Mouse (Mus musculus): ENCODE results near the gene Clpsl2. TPM values are rescaled to one million over a fixed set of nuclear protein-coding genes. Genes with fewer than 3 reads are reported as not detected.

Clpsl2 gene
- total RNA-seq (2021): not detected

DNA sequence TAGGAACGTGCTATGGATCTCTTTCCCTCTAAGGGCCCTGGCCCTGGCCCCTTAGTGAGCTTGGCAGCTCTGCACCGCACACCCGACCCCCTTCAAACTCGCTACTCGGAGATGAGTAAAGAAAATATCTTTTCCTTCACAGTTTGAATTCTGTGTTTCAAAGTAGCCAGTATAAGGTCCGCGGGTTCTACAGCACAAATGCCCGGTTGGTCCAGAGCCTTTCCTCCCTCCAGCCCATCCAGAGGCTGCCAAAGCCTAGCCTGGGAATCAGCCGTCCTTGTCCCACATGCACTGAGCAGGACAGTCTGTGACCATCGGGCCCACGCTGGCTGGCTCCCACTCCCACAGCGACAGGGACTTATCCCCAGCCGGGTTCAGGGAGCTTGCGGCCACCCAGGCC lies at the start of gene Clpsl2:
Gene Clpsl2 (plus strand): TSS at position 301 of the 400 bp plus-strand sequence.
- intact Hi-C loops (cut with DNase I): no loop called here
- no peak for DNase-seq (ENCODE audit: low spot score in 2 of 2)

DNA sequence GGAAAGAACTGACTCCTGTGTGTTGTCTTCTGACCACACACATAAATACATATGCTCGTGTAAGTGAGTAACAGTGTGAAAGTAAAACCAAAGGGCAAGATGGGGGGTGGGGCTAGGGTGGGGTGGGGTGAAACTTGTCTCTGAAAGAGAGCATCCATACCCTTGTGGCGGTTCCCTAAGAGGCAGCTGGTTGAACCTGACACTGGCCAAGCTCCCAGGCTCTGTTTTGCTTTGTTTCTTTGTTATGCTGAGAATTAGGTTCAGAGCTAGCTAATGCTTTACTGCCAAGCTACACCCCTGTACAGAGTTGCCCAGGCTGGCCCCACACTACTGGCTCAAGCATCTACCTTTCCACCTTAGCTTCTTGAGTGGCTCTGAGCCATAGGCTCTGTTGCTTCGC lies 48.7 kb upstream of the Clpsl2 start:
- intact Hi-C loops (cut with DNase I): no loop called here
- no peak for DNase-seq (ENCODE audit: low spot score in 2 of 2)

DNA sequence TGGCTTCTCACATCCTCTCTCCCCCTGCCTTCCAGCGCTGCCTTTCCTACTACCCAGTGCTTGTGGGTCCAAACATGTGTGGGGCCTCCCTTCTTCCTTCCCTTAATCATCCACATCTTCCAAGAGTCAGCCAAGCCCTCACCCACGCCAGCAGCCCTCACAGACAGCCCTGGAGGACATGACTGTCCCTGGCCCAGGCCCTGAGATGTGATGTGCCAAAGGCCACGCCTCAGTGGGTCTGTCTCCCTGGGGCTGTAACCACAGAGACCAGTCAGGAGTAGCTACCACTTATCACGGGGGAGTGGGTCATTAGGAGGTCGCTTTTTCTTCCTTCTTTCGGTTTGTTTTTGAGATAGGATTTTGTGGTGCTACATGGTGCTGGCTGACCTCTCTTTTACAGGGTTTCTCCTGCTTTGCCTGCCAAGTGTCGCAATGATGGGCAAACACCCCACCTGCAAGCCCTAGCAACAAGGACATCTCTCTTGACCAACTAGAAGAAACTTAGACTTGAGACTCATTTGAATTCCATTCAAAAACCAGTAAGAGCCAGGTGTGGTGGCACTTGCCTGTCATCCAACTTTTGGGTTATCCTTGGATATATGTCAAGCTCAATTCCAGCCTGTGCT lies 46.9 kb upstream of the Clpsl2 start:
- no peak for DNase-seq (ENCODE audit: low spot score in 2 of 2)
- intact Hi-C loops (cut with DNase I): no loop called here

DNA sequence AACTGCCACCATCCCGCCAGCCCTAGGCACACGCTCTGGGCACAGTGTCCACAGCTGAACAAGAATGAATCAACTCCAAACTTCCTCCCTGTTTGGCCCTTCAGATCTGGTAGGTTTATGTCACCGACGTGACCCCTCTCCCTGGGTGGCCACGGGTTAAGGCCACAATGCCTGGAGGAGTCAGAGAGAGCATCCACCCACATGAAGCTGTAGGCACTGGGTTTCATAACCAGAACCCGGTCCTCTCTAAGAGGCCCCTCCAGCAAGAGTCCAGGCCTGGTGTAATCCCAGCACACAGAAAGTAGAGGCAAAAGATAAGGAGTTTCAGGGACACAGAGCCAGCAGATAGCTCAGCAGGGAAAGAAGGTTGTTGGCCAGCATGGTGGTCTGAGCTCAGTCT lies 45.0 kb upstream of the Clpsl2 start:
- intact Hi-C loops (cut with DNase I): no loop called here
- no peak for DNase-seq (ENCODE audit: low spot score in 2 of 2)

DNA sequence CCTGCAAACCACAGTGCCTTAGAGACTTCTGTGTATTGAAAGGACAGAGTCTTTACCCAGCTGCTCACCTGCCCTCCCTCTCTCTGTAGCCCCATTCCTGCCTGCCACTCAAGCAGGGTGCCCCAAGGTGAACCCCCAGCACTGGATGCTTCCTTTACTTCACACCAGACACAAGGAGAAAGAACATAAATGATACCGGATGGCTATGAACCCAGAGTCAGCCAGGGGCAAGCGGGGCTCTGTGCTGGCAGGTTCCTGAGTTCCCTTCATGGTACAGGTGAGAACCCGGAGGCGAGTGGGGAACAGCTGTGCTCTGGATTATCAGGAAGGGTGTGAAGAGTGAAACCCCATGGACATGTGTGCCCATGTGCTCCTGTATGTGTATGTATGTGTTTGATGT lies 43.6 kb upstream of the Clpsl2 start:
- intact Hi-C loops (cut with DNase I): no loop called here

DNA sequence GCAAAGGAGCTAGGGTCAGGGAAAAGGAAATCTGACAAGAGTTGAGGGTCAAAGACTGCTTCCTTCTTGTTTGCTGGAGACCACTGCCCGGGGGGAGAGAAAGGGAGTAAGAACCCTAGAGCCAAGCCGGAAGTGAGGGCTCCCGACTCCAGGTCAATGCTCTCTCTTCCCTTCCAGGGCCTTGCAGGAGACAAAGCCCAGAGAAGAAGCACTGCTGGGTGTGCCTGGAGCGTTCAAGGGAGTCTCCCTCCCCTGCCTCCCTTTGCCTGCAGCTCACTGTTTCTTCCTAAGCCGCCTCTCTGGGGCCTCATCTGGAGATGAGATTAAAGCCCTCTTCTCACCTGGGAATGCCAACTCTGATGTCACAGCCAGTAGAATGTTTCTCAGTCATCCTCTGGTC lies 42.3 kb upstream of the Clpsl2 start:
- DNase-seq (ENCODE audit: low spot score in 2 of 2): no peak
- intact Hi-C loops (cut with DNase I): no loop called here

More for the DNA sequence above, 43.6 kb upstream of the Clpsl2 start:
- DNase-seq (ENCODE audit: low spot score in 2 of 2): no peak

DNA sequence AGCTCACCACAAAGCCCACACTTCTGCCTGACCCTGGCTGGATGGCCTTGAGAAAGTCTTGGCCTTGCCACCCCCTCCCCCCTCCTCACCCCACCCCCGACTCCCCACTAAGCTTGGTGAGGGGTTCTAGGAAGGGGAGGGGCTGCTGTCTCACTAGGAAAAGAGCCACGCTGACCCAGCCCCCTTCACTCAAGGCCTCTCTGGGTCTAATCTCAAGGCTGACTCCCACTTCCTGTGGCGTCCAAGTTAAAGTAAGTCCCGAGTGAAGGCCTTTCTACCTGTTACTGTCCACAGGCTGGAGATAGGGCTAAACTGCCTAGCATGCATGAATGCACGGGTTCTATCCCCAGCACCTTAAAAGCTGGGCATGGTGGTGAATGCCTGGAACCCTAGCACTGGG lies 41.7 kb upstream of the Clpsl2 start:
- intact Hi-C loops (cut with DNase I): no loop called here
- DNase-seq (ENCODE audit: low spot score in 2 of 2): no peak

DNA sequence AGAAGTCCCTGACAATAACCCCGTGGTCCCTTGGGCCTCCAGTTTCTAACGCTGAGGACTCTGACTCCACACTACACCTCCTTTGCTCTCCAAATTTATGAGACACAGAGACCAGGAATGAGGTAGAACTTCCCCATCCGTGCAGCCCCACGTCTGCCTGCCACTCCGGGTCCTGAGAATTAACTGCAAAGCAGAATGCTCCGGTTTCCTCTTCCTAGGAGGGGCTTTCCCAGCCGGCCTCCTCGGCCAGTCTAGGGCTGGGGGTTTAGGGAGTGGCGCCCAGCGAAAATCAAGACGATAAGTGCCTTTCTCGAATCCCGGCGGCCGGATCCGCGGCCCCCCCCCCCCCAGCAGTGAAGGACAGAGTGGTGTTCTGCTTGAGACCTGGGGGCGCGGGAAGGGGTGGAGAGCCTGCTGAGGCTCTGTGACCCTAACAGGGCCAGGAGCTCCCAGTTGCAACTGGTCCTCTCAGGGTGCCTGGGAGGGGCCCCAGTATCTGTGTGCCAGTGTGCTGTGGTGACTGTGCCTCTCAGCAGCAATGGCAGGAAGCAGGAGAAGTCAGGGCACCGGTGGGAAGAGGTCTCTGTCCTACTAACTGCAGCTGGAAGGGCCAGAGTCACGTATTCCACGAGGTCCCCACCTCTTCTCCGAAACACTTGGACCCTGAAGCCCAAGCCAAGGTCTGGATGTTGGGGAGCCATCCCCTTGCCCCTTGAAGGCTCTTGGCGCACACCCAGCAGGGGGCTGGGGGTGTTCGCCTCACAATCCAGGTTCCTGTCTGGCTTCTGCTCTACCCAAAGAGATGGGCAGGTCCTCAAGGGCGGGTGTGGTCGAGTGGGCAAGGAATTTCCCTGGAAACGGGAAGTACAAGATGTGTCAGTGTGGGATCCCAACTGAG lies 38.5 kb upstream of the Clpsl2 start:
- intact Hi-C loops (cut with DNase I): no loop called here
- DNase-seq (ENCODE audit: low spot score in 2 of 2): no peak

DNA sequence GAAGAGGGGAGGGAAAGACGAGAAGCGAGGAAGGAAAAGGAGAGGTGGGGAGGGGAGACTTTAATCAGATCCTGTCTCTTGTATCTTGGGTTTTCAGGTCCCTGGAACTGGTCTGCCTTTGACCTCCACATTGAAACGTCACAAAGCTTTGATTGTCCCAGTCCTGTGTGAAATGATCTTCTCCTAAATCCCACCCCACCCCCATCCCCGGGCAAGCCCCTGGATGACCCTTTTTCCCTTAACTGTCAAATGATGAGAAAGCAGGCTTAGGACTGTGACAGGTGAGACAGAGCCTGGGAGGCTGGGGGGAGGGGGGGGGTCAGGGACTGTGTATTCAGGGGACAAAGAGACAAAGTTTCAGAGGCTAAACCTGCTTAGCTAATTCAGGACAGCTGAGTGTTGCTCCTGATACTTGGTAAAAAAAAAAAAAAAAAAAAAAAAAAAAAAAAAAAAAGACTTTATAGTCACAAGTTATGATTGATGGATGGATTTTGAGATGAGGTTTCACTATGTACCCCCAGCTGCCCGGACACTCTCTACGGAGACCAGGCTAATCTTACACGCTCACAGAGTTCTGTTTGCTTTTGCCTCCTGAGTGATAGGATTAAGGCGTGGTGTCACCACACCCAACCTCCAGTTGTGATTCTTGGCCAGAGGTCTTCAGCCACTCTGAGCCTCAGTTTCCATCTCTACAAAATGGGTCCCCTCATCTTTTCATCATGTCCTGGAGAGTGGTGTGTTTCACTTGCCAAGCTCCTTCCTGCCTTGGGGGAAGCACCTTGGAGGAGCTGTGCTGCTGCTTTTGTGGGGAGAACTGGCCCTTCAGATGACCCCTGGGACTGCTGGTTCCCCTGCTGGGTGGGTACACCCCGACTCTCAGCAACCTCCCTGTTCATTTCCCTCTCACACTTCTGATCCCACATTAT lies 37.3 kb upstream of the Clpsl2 start:
- intact Hi-C loops (cut with DNase I): no loop called here
- no peak for DNase-seq (ENCODE audit: low spot score in 2 of 2)

DNA sequence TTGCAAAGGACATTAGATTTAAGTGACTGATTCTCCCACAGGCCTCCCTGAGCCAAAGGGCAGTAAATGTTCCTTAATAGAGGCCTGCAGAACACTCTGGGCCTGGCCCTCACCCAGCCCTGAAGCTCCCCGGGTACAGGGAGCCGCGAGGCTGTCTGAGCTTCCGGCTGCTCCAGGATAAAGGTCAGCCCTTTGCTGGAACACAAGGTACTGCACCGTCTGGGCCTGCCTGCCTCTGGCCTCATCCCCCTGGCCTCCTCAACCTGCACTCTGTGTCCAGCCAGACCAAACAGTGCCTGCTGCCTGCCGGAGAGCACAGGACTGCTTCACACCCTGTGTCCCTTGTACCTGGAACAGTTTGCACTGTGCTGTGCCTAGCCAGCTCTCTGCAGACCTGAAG lies 36.5 kb upstream of the Clpsl2 start:
- intact Hi-C loops (cut with DNase I): no loop called here
- DNase-seq (ENCODE audit: low spot score in 2 of 2): peak in 1 of 2 experiments; percentile 19

DNA sequence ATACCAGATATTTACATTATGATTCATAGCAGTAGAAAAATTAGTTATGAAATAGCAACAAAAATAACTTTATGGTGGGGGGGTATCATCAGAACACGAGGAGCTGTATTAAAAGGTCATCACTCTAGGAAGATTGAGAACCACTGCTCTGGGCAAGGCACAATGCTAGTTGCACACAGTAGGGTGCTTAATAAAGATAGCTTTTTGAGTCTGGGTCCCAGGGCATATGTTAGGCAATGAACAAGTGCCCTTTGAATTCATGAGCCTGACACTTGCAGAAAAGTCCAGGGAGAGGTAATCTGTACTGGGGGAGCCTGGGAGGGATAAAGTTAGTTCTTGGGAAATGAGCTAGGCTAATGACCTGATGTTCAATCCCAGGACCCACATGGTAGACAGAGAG lies 35.9 kb upstream of the Clpsl2 start:
- intact Hi-C loops (cut with DNase I): no loop called here
- no peak for DNase-seq (ENCODE audit: low spot score in 2 of 2)

DNA sequence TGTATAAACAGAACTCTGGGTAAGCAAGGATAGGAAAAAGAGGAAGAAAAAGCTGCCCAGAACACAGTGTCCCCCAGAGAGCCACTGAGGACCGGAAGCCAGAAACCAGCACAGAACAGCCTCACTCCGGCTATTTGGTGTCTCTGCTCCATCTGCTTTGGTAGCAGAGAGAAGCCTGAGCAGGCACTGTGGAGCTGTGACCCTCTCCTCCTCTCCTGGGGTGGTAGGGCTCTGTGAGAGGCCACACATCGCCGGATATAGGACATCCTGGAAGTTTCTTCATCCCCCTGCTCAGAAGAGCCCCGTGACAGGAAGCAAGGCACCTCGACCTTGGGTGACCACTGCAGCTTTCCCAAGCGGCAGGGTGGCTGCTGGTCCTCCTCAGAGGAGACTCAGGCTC lies 35.4 kb upstream of the Clpsl2 start:
- DNase-seq (ENCODE audit: low spot score in 2 of 2): peak in 1 of 2 experiments; percentile 8
- intact Hi-C loops (cut with DNase I): no loop called here

DNA sequence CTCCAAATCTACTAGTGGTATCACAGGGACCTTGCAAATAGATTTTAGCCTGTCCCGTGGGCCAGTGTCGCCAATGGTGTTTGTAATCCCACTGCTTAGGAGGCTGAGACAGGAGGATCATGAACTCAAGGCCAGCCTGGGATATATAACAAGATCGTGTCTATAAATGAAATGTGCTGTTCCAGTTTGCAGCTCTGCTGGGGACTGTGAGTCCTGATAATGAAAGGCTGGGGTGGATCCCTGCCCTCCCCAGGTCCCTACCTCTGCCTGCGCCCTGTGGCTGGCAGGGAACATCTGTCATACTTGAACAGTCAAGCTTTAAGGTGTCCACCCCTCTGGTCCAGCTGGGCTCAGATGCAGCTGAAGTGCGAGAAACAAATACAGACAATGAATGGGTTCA lies 34.7 kb upstream of the Clpsl2 start:
- no peak for DNase-seq (ENCODE audit: low spot score in 2 of 2)
- intact Hi-C loops (cut with DNase I): no loop called here

DNA sequence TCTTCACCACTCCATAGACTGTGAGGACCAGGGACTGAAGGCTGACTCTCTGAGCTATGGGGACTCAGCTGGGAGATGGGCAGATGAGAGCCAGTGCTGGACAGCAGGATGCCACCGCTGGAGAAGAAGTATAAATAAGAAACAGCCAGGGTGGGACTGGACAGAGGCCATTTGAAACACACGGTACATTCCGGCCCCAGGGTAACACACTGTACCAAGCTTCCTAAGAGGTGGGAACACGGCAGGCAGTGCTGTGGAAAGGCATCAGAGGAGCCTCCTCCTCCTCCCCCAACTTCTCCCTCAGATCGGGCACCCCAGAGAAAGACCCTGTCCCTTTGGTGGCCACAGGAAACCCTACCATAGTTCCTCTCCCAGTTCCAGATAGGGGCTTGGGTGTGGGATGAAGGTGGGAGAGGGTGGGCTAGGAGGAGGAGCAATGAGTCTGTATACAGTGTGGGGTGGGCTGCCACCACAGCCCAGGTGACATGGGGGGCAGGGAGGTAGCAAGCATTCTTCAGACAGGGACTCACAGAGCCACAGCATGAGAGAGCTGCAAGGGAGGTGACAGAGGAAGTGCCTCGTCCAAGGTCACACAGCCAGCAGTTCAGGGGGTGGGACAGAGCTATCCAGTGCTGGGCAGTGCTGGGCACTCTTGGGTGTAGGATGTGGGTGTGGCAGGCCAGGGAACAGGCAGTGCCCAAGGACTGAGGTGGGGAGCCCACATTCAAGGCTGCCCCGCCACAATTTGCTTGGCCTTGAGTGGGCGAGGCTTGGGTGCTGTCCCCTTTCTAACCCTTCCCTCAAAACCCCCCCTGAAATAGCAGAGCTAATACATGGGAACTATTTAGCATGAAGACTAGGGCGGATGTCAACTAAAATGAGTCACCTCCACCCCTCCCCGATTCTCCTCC lies 33.5 kb upstream of the Clpsl2 start:
- intact Hi-C loops (cut with DNase I): no loop called here
- DNase-seq (ENCODE audit: low spot score in 2 of 2): peak in 1 of 2 experiments; percentile 10

DNA sequence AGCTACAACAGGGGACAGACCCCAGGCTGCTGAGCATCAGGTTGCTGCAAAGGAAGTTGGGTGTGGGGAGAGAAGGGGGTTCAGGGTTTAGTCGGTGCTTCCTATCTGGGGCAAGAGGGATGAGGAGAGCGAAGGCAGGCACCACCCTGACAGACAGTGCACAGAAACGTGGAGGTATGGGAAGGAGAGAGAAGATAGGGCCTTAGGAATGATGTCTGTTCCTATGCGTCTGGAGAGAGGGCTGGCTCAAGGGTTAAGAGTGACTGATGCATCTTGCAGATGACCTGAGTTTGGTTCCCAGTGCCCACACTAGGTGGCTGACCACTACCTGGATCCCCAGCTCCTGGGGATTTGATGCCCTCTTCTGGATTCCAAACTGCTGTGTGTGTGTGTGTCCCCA lies 32.3 kb upstream of the Clpsl2 start:
- peak in 1 of 2 experiments; percentile 10 for DNase-seq (ENCODE audit: low spot score in 2 of 2)
- intact Hi-C loops (cut with DNase I): no loop called here

DNA sequence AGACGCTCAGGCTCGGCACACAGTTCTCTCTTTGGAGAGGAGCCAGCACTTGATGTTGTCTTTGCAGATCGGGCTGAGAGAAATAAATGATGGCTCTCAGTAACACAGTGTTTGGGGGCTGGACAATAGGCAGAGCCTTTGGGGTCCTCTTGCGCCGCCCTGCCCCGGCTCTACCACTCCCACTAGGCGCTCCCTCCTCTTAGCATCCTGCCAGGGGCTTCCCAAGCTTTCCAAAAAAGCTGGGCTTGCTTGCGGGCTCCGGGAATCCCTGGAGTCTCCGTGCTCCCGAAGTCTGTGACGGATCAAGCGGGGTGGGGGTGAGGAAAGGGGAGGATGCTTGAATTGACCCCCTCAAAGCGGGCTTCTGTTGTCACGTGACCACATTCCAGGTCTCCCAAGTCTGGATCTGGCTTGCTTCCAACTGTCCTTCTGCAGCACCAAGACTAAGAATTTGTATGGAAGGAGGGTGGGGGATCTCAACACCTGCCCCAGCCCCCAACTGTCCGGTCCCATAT lies 31.7 kb upstream of the Clpsl2 start, which contains the start of gene Fkbp5:
Gene Fkbp5 (minus strand): TSS at position 87 of the 515 bp plus-strand sequence.
- DNase-seq (ENCODE audit: low spot score in 2 of 2): no peak
- intact Hi-C loops (cut with DNase I): no loop called here

DNA sequence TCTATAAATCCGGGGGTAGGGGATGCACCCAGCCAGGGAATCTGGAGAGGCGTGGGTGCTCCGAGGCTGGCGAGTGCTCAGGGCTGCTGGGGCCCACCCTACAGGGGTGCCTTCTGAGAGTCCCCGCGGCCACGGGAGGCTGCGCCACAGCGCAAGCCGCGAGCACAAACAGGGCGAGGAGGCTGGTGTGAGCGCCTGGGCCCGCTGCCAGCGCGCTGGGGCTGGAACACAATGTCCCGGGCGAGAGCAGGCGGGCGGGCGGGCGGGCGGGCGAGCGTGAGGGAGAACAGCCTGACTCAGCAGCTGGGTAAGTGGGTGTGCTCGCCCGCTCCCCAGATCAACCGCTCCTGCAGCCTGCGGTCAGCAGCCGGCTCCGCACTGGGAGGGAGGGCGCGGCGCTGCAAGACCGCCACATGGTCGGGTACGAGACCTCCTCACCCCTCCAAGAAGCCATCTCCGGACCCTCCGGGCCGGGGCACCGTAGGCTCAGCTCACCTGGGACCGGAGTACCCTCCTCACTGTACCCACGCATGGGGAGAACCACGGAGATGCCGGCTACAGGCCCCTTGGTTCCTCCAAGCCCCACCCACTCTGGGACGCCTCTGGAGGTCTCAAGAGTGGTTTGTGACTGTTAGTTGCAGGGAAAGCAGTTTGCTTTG lies 31.1 kb upstream of the Clpsl2 start:
- DNase-seq (ENCODE audit: low spot score in 2 of 2): peak; percentile 93
- intact Hi-C loops (cut with DNase I): no loop called here

DNA sequence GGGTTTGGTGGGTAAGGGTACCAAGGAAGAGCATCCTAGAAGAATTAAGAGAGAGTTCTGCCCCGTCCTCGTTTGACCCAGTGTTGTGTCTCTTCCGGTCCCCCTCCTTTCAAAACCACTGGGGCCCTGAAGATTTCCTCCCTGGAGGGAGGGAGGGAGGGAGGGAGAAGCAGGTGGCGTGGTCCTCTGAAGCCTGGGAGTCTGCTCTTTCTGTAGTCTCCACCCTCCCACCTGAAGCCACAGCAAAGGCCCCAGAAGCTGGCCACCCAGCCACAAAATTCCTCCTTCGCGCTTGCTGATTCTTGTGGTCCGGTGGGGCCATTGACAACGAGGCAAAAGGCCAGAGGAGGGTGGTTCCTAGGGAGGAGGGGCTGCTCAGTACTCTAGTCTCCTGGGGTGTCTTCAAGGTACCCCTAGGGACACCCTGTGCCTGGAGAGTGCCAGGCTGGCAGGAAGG lies 30.6 kb upstream of the Clpsl2 start:
- DNase-seq (ENCODE audit: low spot score in 2 of 2): peak; percentile 29 to 39
- intact Hi-C loops (cut with DNase I): no loop called here

Measured in left cerebral cortex, postnatal 36 days (tissue).